Mouse (Mus musculus) liver, postnatal 0 days (tissue): ENCODE results near the gene Tbc1d20. TPM values are rescaled to one million over a fixed set of nuclear protein-coding genes. Genes with fewer than 3 reads are reported as not detected.
A peak's percentile ranks its signal among the peaks of the same experiment; 100 is the strongest.

Experiments
- ATAC-seq: fragments of 200-750 bp; cut with Nextera tagmentation; 2 replicates; pipeline ENCODE4 v1.8.0; 2017; ENCODE audit warnings: mild to moderate bottlenecking, moderate library complexity
- DNase-seq: peaks from one replicate; pipeline ENCODE4 v3.0.0-alpha.2; 2016
- H3K27ac ChIP-seq: fragments of 300-500 bp; sonication (generic); 2 replicates; pipeline ENCODE4 v1.5.1; 2014; ENCODE audit warnings: antibody characterized with exemption, moderate library complexity, mild to moderate bottlenecking, low read depth
- H3K27me3 ChIP-seq: fragments of 300-500 bp; sonication (generic); 2 replicates; pipeline ENCODE4 v1.6.1; 2014; ENCODE audit warnings: low read length, control low read depth, mixed read lengths; ENCODE audit not compliant: insufficient read depth
- H3K36me3 ChIP-seq: fragments of 300-500 bp; sonication (generic); replicated peaks from 2 replicates; pipeline ENCODE4 v1.6.1; 2014; ENCODE audit warnings: mild to moderate bottlenecking, control low read depth, low read length, moderate library complexity, mixed read lengths; ENCODE audit not compliant: insufficient read depth
- H3K4me1 ChIP-seq: fragments of 300-500 bp; sonication (generic); 2 replicates; pipeline ENCODE4 v1.6.1; 2014; ENCODE audit warnings: antibody characterized with exemption, mild to moderate bottlenecking, control low read depth; ENCODE audit not compliant: insufficient read depth
- H3K4me2 ChIP-seq: fragments of 300-500 bp; sonication (generic); 2 replicates; pipeline ENCODE4 v1.6.1; 2014; ENCODE audit warnings: low read depth, mild to moderate bottlenecking, low read length, moderate library complexity, mixed read lengths
- H3K4me3 ChIP-seq: fragments of 300-500 bp; sonication (generic); 2 replicates; pipeline ENCODE4 v1.5.1; 2014; ENCODE audit warnings: low read depth, low read length
- H3K9ac ChIP-seq: fragments of 300-500 bp; sonication (generic); replicated peaks from 2 replicates; pipeline ENCODE4 v1.6.1; 2014; ENCODE audit warnings: mild to moderate bottlenecking, moderate library complexity
- H3K9me3 ChIP-seq: fragments of 300-500 bp; sonication (generic); 2 replicates; pipeline ENCODE4 v1.6.1; 2016; ENCODE audit warnings: mild to moderate bottlenecking, control low read depth, low read length, mixed read lengths
- CTCF ChIP-seq: sonication (generic); IDR thresholded peaks from 2 replicates; pipeline ENCODE4 v1.5.1; 2016; ENCODE audit warnings: antibody characterized with exemption, low read depth
- EP300 ChIP-seq: IDR thresholded peaks from 2 replicates; pipeline ENCODE4 v1.6.1; 2016; ENCODE audit warnings: antibody characterized with exemption, low read depth, mild to moderate bottlenecking
- WGBS: fragments of 180-500 bp; shearing (Covaris S2); extraction: QIAGEN DNeasy Blood & Tissue Kit; methylation state at CpG from one replicate; pipeline ENCODE4 v1.1.7; 2014; ENCODE audit not compliant: insufficient replicate concordance; 5-methylcytosine and 5-hydroxymethylcytosine counted together
- polyA plus RNA-seq: library from polyadenylated mRNA; unstranded; fragments of >200 nt; fragmentation: Nextera tagmentation; extraction: Ambion mirVana; gene quantifications from 2 replicates; pipeline ENCODE4 v1.2.1, GENCODE M21; 2015

Tbc1d20 gene
- polyA plus RNA-seq, 1 experiment from 2014 or later = 7.8 TPM

DNA sequence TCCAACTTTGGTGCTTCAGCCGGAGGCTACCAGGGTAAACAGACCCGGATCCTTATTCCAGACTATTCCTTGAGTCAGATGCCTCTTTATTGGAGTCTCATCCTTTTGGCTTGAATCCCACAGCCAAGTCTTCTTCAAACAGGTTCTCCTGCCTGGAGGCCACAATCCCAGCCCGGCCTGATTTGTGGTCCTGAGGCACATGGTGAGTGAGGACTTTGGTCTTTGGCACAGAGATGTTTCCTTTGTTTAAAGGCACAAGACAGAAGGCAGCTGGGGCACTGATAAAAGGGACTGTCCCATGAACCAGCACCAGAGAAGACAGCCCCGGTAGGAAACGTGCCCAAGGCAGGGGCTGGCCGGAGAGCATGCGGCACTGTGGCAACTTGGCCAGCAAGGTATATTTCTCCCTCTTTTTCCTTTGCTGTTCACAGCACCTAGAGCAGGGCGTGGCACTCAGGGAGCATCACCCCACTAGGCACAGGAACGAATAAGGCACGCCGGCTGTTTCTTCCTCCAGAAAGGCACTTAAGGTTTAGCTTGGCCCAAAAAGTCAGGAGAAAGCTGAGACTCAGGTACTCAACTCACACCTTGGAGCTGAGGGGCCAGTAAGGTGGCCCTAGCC is 44.1 kb downstream of the Tbc1d20 start:
- ATAC-seq (no peak), DNase-seq (no peak)
- no peak overlapping the region for H3K4me2 ChIP-seq
- 0 out of 2 replicates have a peak overlapping the region, but pooled peaks have one; percentile 21 for H3K9ac ChIP-seq
- H3K27me3 ChIP-seq = no peaks in the 10 kb centered on the region
- no peaks in the 10 kb centered on the region for H3K9me3 ChIP-seq
- no peak for TF ChIP-seq EP300
- no peak for TF ChIP-seq CTCF
- no peak overlapping the region for H3K4me3 ChIP-seq
- no peaks in the 10 kb centered on the region; the same call in 1 of the 2 replicates for H3K36me3 ChIP-seq
- WGBS = 78% methylated on average over 11 of the region's 11 CpGs
- peaks cover 18% of the 10 kb centered on the region for H3K4me1 ChIP-seq
- no peak overlapping the region for H3K27ac ChIP-seq

- Histone ChIP-seq H3K9ac (no peak overlapping the region), H3K9me3 (no peaks in the 10 kb centered on the region), H3K4me3 (no peak overlapping the region), H3K36me3 (no peaks in the 10 kb centered on the region; the same call in 1 of the 2 replicates), H3K27me3 (no peaks in the 10 kb centered on the region), H3K4me2 (no peak overlapping the region), H3K4me1 (peaks cover 17% of the 10 kb centered on the region), H3K27ac (no peak overlapping the region)
- no peak for ATAC-seq
- DNase-seq = no peak
- no peak for TF ChIP-seq EP300
- TF ChIP-seq CTCF = no peak
- WGBS = 77% methylated on average over 13 of the region's 13 CpGs
Observed at GRCm38 (mm10) chr2:152338319-152338718, 44.7 kb downstream of the Tbc1d20 start.

GRCm38 (mm10) chr2:152339631-152340179 is 46.1 kb downstream of the Tbc1d20 start:
- no peak overlapping the region for H3K4me2 ChIP-seq
- whole genome bisulfite sequencing = 86% methylated on average over 22 of the region's 22 CpGs
- no peak for ATAC-seq
- H3K4me1 ChIP-seq = peaks cover 22% of the 10 kb centered on the region
- H3K27me3 ChIP-seq = no peaks in the 10 kb centered on the region
- no peaks in the 10 kb centered on the region; the same call in 1 of the 2 replicates for H3K36me3 ChIP-seq
- DNase-seq = no peak
- no peaks in the 10 kb centered on the region for H3K9me3 ChIP-seq
- H3K27ac ChIP-seq = no peak overlapping the region
- no peak overlapping the region for H3K4me3 ChIP-seq
- TF ChIP-seq CTCF (no peak), EP300 (no peak)
- H3K9ac ChIP-seq = no peak overlapping the region

DNA sequence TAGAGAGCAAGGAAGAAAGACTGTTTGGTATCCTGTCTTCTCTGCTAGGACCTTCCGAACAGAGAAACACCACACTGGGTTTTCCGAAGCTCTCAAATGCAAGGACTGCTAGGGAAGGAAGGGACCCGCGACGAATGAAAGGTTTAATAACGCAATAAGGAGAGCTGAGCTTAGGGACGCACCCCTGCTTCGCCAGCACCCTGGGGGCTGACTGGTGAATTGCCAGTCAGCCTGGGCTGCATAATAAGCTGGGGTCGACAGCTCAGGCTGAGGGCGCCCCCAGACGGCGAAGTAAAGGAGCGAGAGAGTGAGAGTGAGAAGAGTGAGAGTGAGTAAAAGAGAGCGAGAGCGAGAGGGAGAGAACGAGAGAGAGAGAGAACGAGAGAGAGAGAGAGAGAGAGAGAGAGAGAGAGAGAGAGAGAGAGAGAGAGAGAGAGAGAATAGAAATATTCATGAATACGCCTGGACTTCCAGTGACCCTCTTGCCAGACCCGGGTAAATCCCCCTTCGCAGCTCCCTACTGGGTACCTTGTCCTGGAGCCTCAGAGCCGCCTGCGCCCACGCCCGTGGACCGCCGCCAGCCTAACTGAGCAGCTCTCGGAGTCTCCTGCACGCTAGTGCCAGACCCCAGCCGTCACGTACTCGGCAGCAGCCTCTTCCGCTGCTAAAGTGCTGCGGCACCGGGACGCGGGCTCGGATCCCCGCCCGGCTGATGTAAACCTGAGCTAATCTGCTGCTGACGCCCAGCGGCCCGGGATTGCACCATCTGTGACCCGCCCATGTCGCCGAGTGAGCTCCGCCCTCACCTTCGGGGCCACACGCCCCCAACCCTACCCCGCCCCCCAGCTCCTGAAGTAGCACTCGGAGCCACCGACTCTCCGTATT is 49.9 kb downstream of the Tbc1d20 start, which contains the start of gene Trib3:
Trib3 (minus strand) TSS at position 704 of the 885 bp plus-strand sequence.
- Histone ChIP-seq H3K9ac (peak within 1 kb of the TSS; percentile 80), H3K27ac (peak within 1 kb of the TSS; percentile 88), H3K4me3 (peak within 1 kb of the TSS; percentile 63), H3K36me3 (no peaks in the 10 kb centered on the region; the same call in 1 of the 2 replicates), H3K4me2 (peak within 1 kb of the TSS; percentile 98), H3K27me3 (no peaks in the 10 kb centered on the region), H3K4me1 (peaks cover 22% of the 10 kb centered on the region), H3K9me3 (no peaks in the 10 kb centered on the region)
- peak; percentile 89 for DNase-seq
- ATAC-seq = peak; percentile 91
- WGBS = under 1% methylated on average over 52 of the region's 52 CpGs
- no peak; the same call in 1 of the 2 replicates for TF ChIP-seq EP300
- TF ChIP-seq CTCF = peak; percentile 87

DNA sequence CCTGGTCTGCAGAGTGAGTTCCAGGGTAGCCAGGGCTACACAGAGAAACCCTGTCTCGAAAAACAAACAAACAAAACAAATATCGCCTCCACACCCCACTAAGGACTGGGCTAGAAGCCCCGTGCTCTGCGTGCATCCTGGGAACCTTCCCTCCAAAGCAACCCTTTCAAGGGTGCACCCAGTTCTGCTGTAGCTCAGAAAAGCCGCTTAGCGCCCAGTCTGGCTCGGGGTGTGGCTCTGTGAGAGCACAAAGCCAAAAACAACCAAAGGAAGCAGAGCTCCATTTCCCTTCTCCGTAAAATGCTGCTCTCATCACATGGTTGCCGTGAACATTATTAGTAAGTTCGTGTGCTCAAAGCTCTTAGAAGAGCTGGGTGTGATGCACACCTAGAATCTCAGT is 50.7 kb downstream of the Tbc1d20 start:
- peaks cover 26% of the 10 kb centered on the region for H3K4me1 ChIP-seq
- peak overlapping the region; percentile 98 for H3K4me2 ChIP-seq
- no peak for DNase-seq
- H3K9ac ChIP-seq = peak overlapping the region; percentile 80
- H3K4me3 ChIP-seq = peak overlapping the region; percentile 63
- no peaks in the 10 kb centered on the region for H3K27me3 ChIP-seq
- no peaks in the 10 kb centered on the region for H3K9me3 ChIP-seq
- 10% methylated on average over 10 of the region's 10 CpGs for WGBS
- ATAC-seq = peak; percentile 16
- H3K36me3 ChIP-seq = no peaks in the 10 kb centered on the region; the same call in 1 of the 2 replicates
- TF ChIP-seq CTCF (no peak), EP300 (no peak)
- peak overlapping the region; percentile 88 for H3K27ac ChIP-seq

- Histone ChIP-seq H3K27me3 (no peaks in the 10 kb centered on the region), H3K4me1 (peaks cover 31% of the 10 kb centered on the region), H3K9ac (no peak overlapping the region), H3K27ac (no peak overlapping the region), H3K9me3 (no peaks in the 10 kb centered on the region), H3K4me2 (no peak overlapping the region), H3K4me3 (no peak overlapping the region), H3K36me3 (no peaks in the 10 kb centered on the region)
- TF ChIP-seq CTCF = no peak
- no peak for TF ChIP-seq EP300
- WGBS = 74% methylated on average over 5 of the region's 5 CpGs
- DNase-seq (no peak), ATAC-seq (no peak)
Observed at GRCm38 (mm10) chr2:152344909-152345308, 51.3 kb downstream of the Tbc1d20 start.
